Mouse (Mus musculus) MEL (cell line): Measurements from ENCODE around the gene Tmem11. TPM values are rescaled to one million over a fixed set of nuclear protein-coding genes. Genes with fewer than 3 reads are reported as not detected.

ENCODE experiments used
- DNase-seq: peaks from one replicate; pipeline ENCODE4 v3.0.0; 2011; ENCODE audit warnings: low read depth, low spot score
- H3K27ac ChIP-seq: 2 replicates; pipeline ENCODE4 v1.5.1; 2012; ENCODE audit warnings: low read depth, mild to moderate bottlenecking, control low read depth, low read length, moderate library complexity; ENCODE audit not compliant: control insufficient read depth
- H3K27me3 ChIP-seq, 2 experiments: fragments of 150-350 bp in 1 of 2; sonication (generic) in 1 of 2; 2 replicates each; pipeline ENCODE4 v1.6.1; 2012; ENCODE audit warnings: low read length in 2 of 2, mild to moderate bottlenecking in 2 of 2, improper control_type of control experiment in 1 of 2, moderate library complexity in 1 of 2; ENCODE audit not compliant: insufficient read depth in 2 of 2, control insufficient read depth in 1 of 2
- H3K36me3 ChIP-seq, 2 experiments: 2 replicates each; pipeline ENCODE4 v1.6.1; 2012 to 2014; ENCODE audit warnings: low read length in 2 of 2, improper control_type of control experiment in 1 of 2, inconsistent platforms in 1 of 2, mild to moderate bottlenecking in 1 of 2; ENCODE audit not compliant: insufficient read depth in 2 of 2, control insufficient read depth in 1 of 2
- H3K4me1 ChIP-seq, 2 experiments: fragments of 150-350 bp in 1 of 2; sonication (generic) in 1 of 2; 2 replicates each; pipeline ENCODE4 v1.6.1; 2012; ENCODE audit warnings: low read length in 2 of 2, improper control_type of control experiment in 1 of 2, mild to moderate bottlenecking in 1 of 2; ENCODE audit not compliant: insufficient read depth in 2 of 2, control insufficient read depth in 1 of 2
- H3K4me3 ChIP-seq, 2 experiments: fragments of 150-350 bp in 1 of 2; sonication (generic) in 1 of 2; 2 replicates each; pipeline ENCODE4 v1.5.1; 2012; ENCODE audit warnings: low read depth in 2 of 2, low read length in 2 of 2, mild to moderate bottlenecking in 2 of 2, moderate library complexity in 2 of 2, control low read depth in 1 of 2, improper control_type of control experiment in 1 of 2; ENCODE audit not compliant: control insufficient read depth in 1 of 2, insufficient read depth in 1 of 2
- H3K79me2 ChIP-seq: 2 replicates; pipeline ENCODE4 v1.6.1; 2012; ENCODE audit warnings: mild to moderate bottlenecking, low read length, moderate library complexity; ENCODE audit not compliant: control insufficient read depth, poor library complexity, insufficient read depth
- H3K9ac ChIP-seq: 2 replicates; pipeline ENCODE4 v1.6.1; 2012; ENCODE audit warnings: low read depth, mild to moderate bottlenecking, control low read depth, low read length, moderate library complexity; ENCODE audit not compliant: control insufficient read depth, poor library complexity, severe bottlenecking
- H3K9me3 ChIP-seq: fragments of 150-350 bp; sonication (generic); replicated peaks from 2 replicates; pipeline ENCODE4 v1.6.1; 2012; ENCODE audit warnings: mild to moderate bottlenecking, low read length, improper control_type of control experiment, moderate library complexity; ENCODE audit not compliant: insufficient read depth
- BHLHE40 ChIP-seq: IDR thresholded peaks from 2 replicates; pipeline ENCODE4 v1.6.1; 2012; ENCODE audit warnings: low read depth, mild to moderate bottlenecking, inconsistent platforms, low read length, improper control_type of control experiment, borderline replicate concordance
- CHD1 ChIP-seq: IDR thresholded peaks from 2 replicates; pipeline ENCODE4 v1.6.1; 2012; ENCODE audit warnings: low read depth, mild to moderate bottlenecking, inconsistent platforms, low read length, improper control_type of control experiment
- CTCF ChIP-seq, 3 experiments: IDR thresholded peaks in 2 of 3; conservative IDR thresholded peaks in 1 of 3; 2 replicates each; pipeline ENCODE4 v1.5.1; 2011 to 2012; ENCODE audit warnings: low read length in 3 of 3, low read depth in 2 of 3, mild to moderate bottlenecking in 2 of 3, improper control_type of control experiment in 1 of 3, inconsistent platforms in 1 of 3, mixed read lengths in 1 of 3, moderate library complexity in 1 of 3; ENCODE audit not compliant: control insufficient read depth in 1 of 3, insufficient read depth in 1 of 3, poor library complexity in 1 of 3, severe bottlenecking in 1 of 3
- E2F4 ChIP-seq: IDR thresholded peaks from 2 replicates; pipeline ENCODE4 v1.6.1; 2011; ENCODE audit warnings: low read depth, low read length, improper control_type of control experiment, borderline replicate concordance
- ETS1 ChIP-seq: IDR thresholded peaks from 2 replicates; pipeline ENCODE4 v1.6.1; 2012; ENCODE audit warnings: low read depth, mild to moderate bottlenecking, inconsistent platforms, low read length, improper control_type of control experiment, moderate library complexity
- JUND ChIP-seq: IDR thresholded peaks from 2 replicates; pipeline ENCODE4 v1.6.1; 2011; ENCODE audit warnings: low read depth, mild to moderate bottlenecking, improper control_type of control experiment, low read length
- MAFK ChIP-seq: IDR thresholded peaks from 2 replicates; pipeline ENCODE4 v1.6.1; 2011; ENCODE audit warnings: low read depth, mild to moderate bottlenecking, low read length, improper control_type of control experiment, borderline replicate concordance
- MAX ChIP-seq: IDR thresholded peaks from 2 replicates; pipeline ENCODE4 v1.6.1; 2011; ENCODE audit warnings: low read length, improper control_type of control experiment
- MAZ ChIP-seq: IDR thresholded peaks from 2 replicates; pipeline ENCODE4 v1.6.1; 2012; ENCODE audit warnings: low read depth, mild to moderate bottlenecking, inconsistent platforms, low read length, improper control_type of control experiment
- MEF2A ChIP-seq: IDR thresholded peaks from 2 replicates; pipeline ENCODE4 v1.6.1; 2014; ENCODE audit warnings: low read depth, mild to moderate bottlenecking, inconsistent platforms, low read length, improper control_type of control experiment; ENCODE audit not compliant: poor library complexity, insufficient replicate concordance, severe bottlenecking; ENCODE audit errors: extremely low read depth
- MXI1 ChIP-seq: IDR thresholded peaks from 2 replicates; pipeline ENCODE4 v1.6.1; 2011; ENCODE audit warnings: mild to moderate bottlenecking, low read depth, low read length, improper control_type of control experiment
- NELFE ChIP-seq: IDR thresholded peaks from 2 replicates; pipeline ENCODE4 v1.6.1; 2011; ENCODE audit warnings: low read depth, low read length, improper control_type of control experiment
- POLR2AphosphoS5 ChIP-seq: IDR thresholded peaks from 2 replicates; pipeline ENCODE4 v1.6.1; 2012; ENCODE audit warnings: low read depth, borderline replicate concordance, mild to moderate bottlenecking, inconsistent platforms, low read length, moderate library complexity, mixed read lengths
- RAD21 ChIP-seq: IDR thresholded peaks from 2 replicates; pipeline ENCODE4 v1.6.1; 2011; ENCODE audit warnings: mild to moderate bottlenecking, low read depth, low read length, improper control_type of control experiment
- RCOR1 ChIP-seq: IDR thresholded peaks from 2 replicates; pipeline ENCODE4 v1.6.1; 2012; ENCODE audit warnings: low read depth, mild to moderate bottlenecking, inconsistent platforms, low read length, improper control_type of control experiment
- SIN3A ChIP-seq: IDR thresholded peaks from 2 replicates; pipeline ENCODE4 v1.6.1; 2012; ENCODE audit warnings: low read length, improper control_type of control experiment, inconsistent platforms
- SMC3 ChIP-seq: IDR thresholded peaks from 2 replicates; pipeline ENCODE4 v1.6.1; 2011; ENCODE audit warnings: low read depth, low read length, improper control_type of control experiment
- TCF12 ChIP-seq: IDR thresholded peaks from 2 replicates; pipeline ENCODE4 v1.6.1; 2014; ENCODE audit warnings: low read depth, mild to moderate bottlenecking, inconsistent platforms, low read length, improper control_type of control experiment, moderate library complexity
- UBTF ChIP-seq: IDR thresholded peaks from 2 replicates; pipeline ENCODE4 v1.6.1; 2012; ENCODE audit warnings: low read depth, mild to moderate bottlenecking, inconsistent platforms, low read length, improper control_type of control experiment, moderate library complexity, borderline replicate concordance; ENCODE audit not compliant: insufficient read depth
- ZKSCAN1 ChIP-seq: IDR thresholded peaks from 2 replicates; pipeline ENCODE4 v1.6.1; 2012; ENCODE audit warnings: low read depth, mild to moderate bottlenecking, inconsistent platforms, low read length, improper control_type of control experiment, moderate library complexity
- ZMIZ1 ChIP-seq: IDR thresholded peaks from 2 replicates; pipeline ENCODE4 v1.6.1; 2012; ENCODE audit warnings: low read depth, mild to moderate bottlenecking, inconsistent platforms, low read length, improper control_type of control experiment, moderate library complexity
- ZNF384 ChIP-seq: IDR thresholded peaks from 2 replicates; pipeline ENCODE4 v1.6.1; 2012; ENCODE audit warnings: low read depth, mild to moderate bottlenecking, inconsistent platforms, low read length, improper control_type of control experiment
- polyA plus RNA-seq, 2 experiments: library from polyadenylated mRNA; stranded (reverse) in 1 of 2; unstranded in 1 of 2; fragments of >175 nt in 1 of 2; fragments of >200 nt in 1 of 2; gene quantifications; 2 replicates each; pipeline versions ENCODE4 v1.2.1 to v1.2.4; 2012; ENCODE audit warnings: low replicate concordance in 2 of 2, low read depth in 1 of 2; ENCODE audit not compliant: insufficient read length in 2 of 2, insufficient read depth in 1 of 2, missing spikeins in 1 of 2
- total RNA-seq: library from RNA; depleted of rRNA; stranded (reverse); fragments of 300-350 nt; gene quantifications from 2 replicates; pipeline ENCODE4 v1.2.3, GENCODE M21; 2012

Gene Tmem11
- total and polyA plus RNA-seq, 3 experiments, result 117 to 125 TPM; not detected in 1

DNA sequence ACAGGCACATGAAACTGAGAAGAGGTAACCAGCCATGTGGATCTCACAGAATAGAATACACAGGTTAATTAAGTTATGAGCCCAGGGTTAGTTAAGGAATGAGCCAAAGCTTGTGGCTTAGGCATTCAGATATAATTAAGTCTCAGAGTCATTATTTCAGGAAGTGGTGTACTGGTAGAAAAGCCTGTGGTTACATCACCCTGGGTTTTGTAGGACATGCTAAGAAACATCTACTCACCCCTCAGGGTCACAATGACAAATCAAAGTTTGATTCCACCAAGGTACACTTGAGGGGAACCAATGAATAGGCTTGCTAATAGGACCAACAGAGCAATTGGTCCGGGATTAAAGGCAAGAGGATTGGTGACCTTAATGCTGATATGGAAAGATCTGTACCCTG lies 52.4 kb downstream of the Tmem11 start (continued):
- TF ChIP-seq UBTF (no peak), ZNF384 (no peak), MAZ (no peak), E2F4 (no peak), MAX (no peak), MEF2A (no peak), ETS1 (no peak), TCF12 (no peak), POLR2AphosphoS5 (no peak)

DNA sequence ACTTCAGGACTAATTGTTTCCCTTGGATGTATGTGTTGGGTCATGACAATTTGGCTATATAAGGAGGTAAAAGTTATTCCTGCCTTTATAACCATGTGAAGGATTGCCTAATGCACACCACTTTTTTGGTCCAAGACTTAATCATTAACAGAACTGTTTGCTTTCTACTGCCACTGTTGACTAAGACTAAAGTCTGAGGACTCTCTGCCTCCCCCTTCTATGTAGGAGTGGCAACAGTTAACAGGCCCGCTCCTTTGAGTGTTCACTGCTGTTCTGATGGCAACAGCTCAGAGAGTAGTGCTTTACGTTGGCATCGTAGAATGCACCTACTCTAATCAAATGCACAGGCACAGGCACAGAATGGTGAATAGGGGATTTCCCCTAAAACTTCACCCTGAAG lies 53.9 kb downstream of the Tmem11 start:
- Histone ChIP-seq H3K9me3 (no peaks in the 10 kb centered on the region), H3K27me3 (peaks cover 0 to 1% of the 10 kb centered on the region in 2 experiments; a peak in 1 of 4 replicates), H3K36me3 (peaks cover 0 to 9% of the 10 kb centered on the region in 2 experiments; a peak in 2 of 4 replicates), H3K79me2 (no peaks in the 10 kb centered on the region), H3K4me3 (no peak overlapping the region), H3K27ac (no peak overlapping the region), H3K4me1 (peaks cover 4 to 14% of the 10 kb centered on the region in 2 experiments; a peak in 3 of 4 replicates), H3K9ac (no peak overlapping the region)
- TF ChIP-seq ZKSCAN1, result no peak
- TF ChIP-seq CHD1, result no peak
- no peak for TF ChIP-seq ZMIZ1
- no peak for TF ChIP-seq SIN3A
- no peak for TF ChIP-seq RAD21
- TF ChIP-seq RCOR1, result no peak
- no peak for TF ChIP-seq MXI1
- no peak for TF ChIP-seq UBTF
- TF ChIP-seq BHLHE40, result no peak
- TF ChIP-seq SMC3, result no peak
- TF ChIP-seq CTCF (IDR thresholded peaks at IDR 0.05 in 2 of 3, conservative IDR thresholded peaks at IDR 0.05 in 1 of 3; ENCODE audit: control insufficient read depth in 1 of 3, insufficient read depth in 1 of 3, low read depth in 2 of 3, low read length in 3 of 3, poor library complexity in 1 of 3, severe bottlenecking in 1 of 3), result no peak
- TF ChIP-seq MAFK, result no peak
- TF ChIP-seq MAX, result no peak
- no peak for TF ChIP-seq JUND
- TF ChIP-seq NELFE, result no peak
- no peak for DNase-seq
